Mouse (Mus musculus) liver, postnatal 0 days (tissue): ENCODE data around the gene Ccdc14.

ENCODE experiments used
- CTCF ChIP-seq: sonication (generic); IDR thresholded peaks from 2 replicates; pipeline ENCODE4 v1.5.1; 2016; ENCODE audit warnings: antibody characterized with exemption, low read depth
- EP300 ChIP-seq: IDR thresholded peaks from 2 replicates; pipeline ENCODE4 v1.6.1; 2016; ENCODE audit warnings: antibody characterized with exemption, low read depth, mild to moderate bottlenecking

DNA sequence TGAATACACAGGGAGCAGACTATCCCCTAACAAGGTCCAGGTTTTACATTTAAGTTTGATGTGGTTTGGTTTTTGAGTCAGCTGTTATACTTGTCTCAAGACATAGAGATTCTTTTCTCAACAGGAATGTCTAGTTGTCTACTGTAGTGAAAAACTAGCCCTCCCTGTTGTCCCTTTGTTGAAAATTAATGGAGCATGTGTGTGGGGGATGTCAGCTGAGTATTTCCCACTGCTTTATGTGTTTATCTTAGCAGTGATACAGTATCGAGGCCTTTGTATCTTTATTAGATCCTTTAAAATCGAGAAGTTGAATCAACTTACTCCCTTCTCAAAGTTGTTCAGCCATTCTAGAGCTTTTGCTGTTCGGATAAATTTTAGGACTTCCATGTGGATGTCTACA, 61.6 kb downstream of the Ccdc14 start:
- TF ChIP-seq EP300 (no peak), CTCF (no peak)
